Mouse (Mus musculus): ENCODE measurements at regions not wholly inside any gene's neighbourhood (a gene's known extent, or its start where the extent isn't known, plus 50 kb on each side); places are given as distances from the start of the nearest gene placed in this dataset.

- no peak overlapping the region for H3K27ac ChIP-seq (ENCODE audit: control insufficient read depth, insufficient read depth, low read depth, low read length)
These were observed 127.0 kb downstream of the Ttc32 start for GRCm38 (mm10) chr12:9156794-9157193.

GRCm38 (mm10) chr12:9158751-9159150, 129.0 kb downstream of the Ttc32 start:
- H3K4me3 ChIP-seq (ENCODE audit: control insufficient read depth, low read depth, low read length), result no peak overlapping the region
- H3K27ac ChIP-seq (ENCODE audit: control insufficient read depth, insufficient read depth, low read depth, low read length), result no peak overlapping the region
- no peaks in the 10 kb centered on the region for H3K27me3 ChIP-seq (ENCODE audit: control insufficient read depth, insufficient read depth, low read length)
- no peak for TF ChIP-seq POLR2A (IDR thresholded peaks at IDR 0.05; ENCODE audit: control insufficient read depth, low read depth, low read length)
- no peak for TF ChIP-seq CTCF (IDR thresholded peaks at IDR 0.05; ENCODE audit: control insufficient read depth, insufficient read depth, insufficient replicate concordance, low read depth, low read length)
- no peaks in the 10 kb centered on the region for H3K36me3 ChIP-seq (ENCODE audit: control insufficient read depth, insufficient read depth, low read length)
- H3K4me1 ChIP-seq (ENCODE audit: control insufficient read depth, insufficient read depth, low read length), result no peaks in the 10 kb centered on the region

More at GRCm38 (mm10) chr12:9156794-9157193, 127.0 kb downstream of the Ttc32 start:
- no peak for TF ChIP-seq POLR2A (IDR thresholded peaks at IDR 0.05; ENCODE audit: control insufficient read depth, low read depth, low read length)
- no peak for TF ChIP-seq CTCF (IDR thresholded peaks at IDR 0.05; ENCODE audit: control insufficient read depth, insufficient read depth, insufficient replicate concordance, low read depth, low read length)
- no peaks in the 10 kb centered on the region for H3K27me3 ChIP-seq (ENCODE audit: control insufficient read depth, insufficient read depth, low read length)
- no peak overlapping the region for H3K4me3 ChIP-seq (ENCODE audit: control insufficient read depth, low read depth, low read length)
- no peaks in the 10 kb centered on the region for H3K4me1 ChIP-seq (ENCODE audit: control insufficient read depth, insufficient read depth, low read length)
- H3K36me3 ChIP-seq (ENCODE audit: control insufficient read depth, insufficient read depth, low read length), result no peaks in the 10 kb centered on the region

GRCm38 (mm10) chr12:9165367-9165940, 135.7 kb downstream of the Ttc32 start:
- Histone ChIP-seq H3K36me3 (ENCODE audit: control insufficient read depth, insufficient read depth, low read length) (no peaks in the 10 kb centered on the region), H3K27ac (ENCODE audit: control insufficient read depth, insufficient read depth, low read depth, low read length) (no peak overlapping the region), H3K4me3 (ENCODE audit: control insufficient read depth, low read depth, low read length) (no peak overlapping the region), H3K4me1 (ENCODE audit: control insufficient read depth, insufficient read depth, low read length) (no peaks in the 10 kb centered on the region), H3K27me3 (ENCODE audit: control insufficient read depth, insufficient read depth, low read length) (no peaks in the 10 kb centered on the region)
- no peak for TF ChIP-seq POLR2A (IDR thresholded peaks at IDR 0.05; ENCODE audit: control insufficient read depth, low read depth, low read length)
- TF ChIP-seq CTCF (IDR thresholded peaks at IDR 0.05; ENCODE audit: control insufficient read depth, insufficient read depth, insufficient replicate concordance, low read depth, low read length), result no peak

- H3K27me3 ChIP-seq (ENCODE audit: control insufficient read depth, insufficient read depth, low read length), result no peaks in the 10 kb centered on the region
- TF ChIP-seq CTCF (IDR thresholded peaks at IDR 0.05; ENCODE audit: control insufficient read depth, insufficient read depth, insufficient replicate concordance, low read depth, low read length) (peak; percentile 73; the same call in 1 of the 2 replicates), POLR2A (IDR thresholded peaks at IDR 0.05; ENCODE audit: control insufficient read depth, low read depth, low read length) (no peak)
- H3K4me3 ChIP-seq (ENCODE audit: control insufficient read depth, low read depth, low read length), result no peak overlapping the region
- no peaks in the 10 kb centered on the region for H3K4me1 ChIP-seq (ENCODE audit: control insufficient read depth, insufficient read depth, low read length)
- H3K36me3 ChIP-seq (ENCODE audit: control insufficient read depth, insufficient read depth, low read length), result no peaks in the 10 kb centered on the region
- no peak overlapping the region for H3K27ac ChIP-seq (ENCODE audit: control insufficient read depth, insufficient read depth, low read depth, low read length)
These were observed 136.6 kb downstream of the Ttc32 start for GRCm38 (mm10) chr12:9166218-9166908.

- Histone ChIP-seq H3K4me3 (ENCODE audit: control insufficient read depth, low read depth, low read length) (no peak overlapping the region), H3K36me3 (ENCODE audit: control insufficient read depth, insufficient read depth, low read length) (no peaks in the 10 kb centered on the region), H3K27me3 (ENCODE audit: control insufficient read depth, insufficient read depth, low read length) (no peaks in the 10 kb centered on the region), H3K27ac (ENCODE audit: control insufficient read depth, insufficient read depth, low read depth, low read length) (no peak overlapping the region), H3K4me1 (ENCODE audit: control insufficient read depth, insufficient read depth, low read length) (no peaks in the 10 kb centered on the region)
- TF ChIP-seq CTCF (IDR thresholded peaks at IDR 0.05; ENCODE audit: control insufficient read depth, insufficient read depth, insufficient replicate concordance, low read depth, low read length), result no peak
- no peak for TF ChIP-seq POLR2A (IDR thresholded peaks at IDR 0.05; ENCODE audit: control insufficient read depth, low read depth, low read length)
These were observed 139.2 kb downstream of the Ttc32 start for GRCm38 (mm10) chr12:9169008-9169407.

- TF ChIP-seq CTCF (IDR thresholded peaks at IDR 0.05; ENCODE audit: control insufficient read depth, insufficient read depth, insufficient replicate concordance, low read depth, low read length) (no peak), POLR2A (IDR thresholded peaks at IDR 0.05; ENCODE audit: control insufficient read depth, low read depth, low read length) (no peak)
- no peaks in the 10 kb centered on the region for H3K4me1 ChIP-seq (ENCODE audit: control insufficient read depth, insufficient read depth, low read length)
- no peaks in the 10 kb centered on the region for H3K27me3 ChIP-seq (ENCODE audit: control insufficient read depth, insufficient read depth, low read length)
- no peak overlapping the region for H3K4me3 ChIP-seq (ENCODE audit: control insufficient read depth, low read depth, low read length)
- H3K27ac ChIP-seq (ENCODE audit: control insufficient read depth, insufficient read depth, low read depth, low read length), result no peak overlapping the region
- H3K36me3 ChIP-seq (ENCODE audit: control insufficient read depth, insufficient read depth, low read length), result no peaks in the 10 kb centered on the region
These were observed 143.9 kb downstream of the Ttc32 start for GRCm38 (mm10) chr12:9173680-9174079.

GRCm38 (mm10) chr12:9174327-9174726, 144.5 kb downstream of the Ttc32 start:
- TF ChIP-seq CTCF (IDR thresholded peaks at IDR 0.05; ENCODE audit: control insufficient read depth, insufficient read depth, insufficient replicate concordance, low read depth, low read length), result no peak
- Histone ChIP-seq H3K27ac (ENCODE audit: control insufficient read depth, insufficient read depth, low read depth, low read length) (no peak overlapping the region), H3K27me3 (ENCODE audit: control insufficient read depth, insufficient read depth, low read length) (no peaks in the 10 kb centered on the region), H3K36me3 (ENCODE audit: control insufficient read depth, insufficient read depth, low read length) (no peaks in the 10 kb centered on the region), H3K4me3 (ENCODE audit: control insufficient read depth, low read depth, low read length) (no peak overlapping the region), H3K4me1 (ENCODE audit: control insufficient read depth, insufficient read depth, low read length) (no peaks in the 10 kb centered on the region)
